In genomic region chr14:24785452-24785851, GRCm38 (mm10) we compare ENCODE assay signal across 1 mouse cellular context.
A peak's percentile ranks its signal among the peaks of the same experiment; 100 is the strongest.
TF ChIP-seq lines count a peak whose summit lies in the region.

No protein-coding gene starts in this region.

TF ChIP-seq in CH12.LX, 34 proteins besides CTCF, POLR2A, EP300 and RAD21 (continued from another document):
- TF ChIP-seq TBP (conservative IDR thresholded peaks at IDR 0.05; ENCODE audit: low read depth, low read length) (0 out of 2 replicates have a peak, but pooled peaks have one; percentile 57), KAT2A (IDR thresholded peaks at IDR 0.05; ENCODE audit: insufficient replicate concordance, low read length) (no peak), ETS1 (conservative IDR thresholded peaks at IDR 0.05; ENCODE audit: low read depth, low read length) (peak; percentile 42; the same call in 1 of the 2 replicates)
